Mouse (Mus musculus) neutrophil, adult 83 days (primary cell): ENCODE measurements around the gene 2200002D01Rik. TPM values are rescaled to one million over a fixed set of nuclear protein-coding genes. Genes with fewer than 3 reads are reported as not detected.

ENCODE experiments used
- total RNA-seq, 2 experiments: library from RNA; stranded (reverse); gene quantifications; one replicate each; pipeline ENCODE4 v1.2.4; 2023

Gene 2200002D01Rik
- total RNA-seq, result under 1 TPM in 1 of 2 experiments, not detected in 1; 0.59 TPM

GRCm38 (mm10) chr7:29248261-29248841 is at the start of gene 2200002D01Rik:
2200002D01Rik (minus strand) TSS chr7:29248466.

GRCm38 (mm10) chr7:29288942-29289638 is 40.8 kb upstream of the 2200002D01Rik start, which contains the start of gene Ppp1r14a:
Ppp1r14a (plus strand) TSS chr7:29289308.

GRCm38 (mm10) chr7:29281201-29282073 is 33.2 kb upstream of the 2200002D01Rik start, which contains the start of gene Spint2:
Spint2 (minus strand) TSS chr7:29281912.

GRCm38 (mm10) chr7:29238019-29238967 is 10.0 kb downstream of the 2200002D01Rik start, which contains the start of gene Yif1b:
Yif1b (plus strand) TSS chr7:29238329.

GRCm38 (mm10) chr7:29232247-29233013 is 15.8 kb downstream of the 2200002D01Rik start, which contains the start of gene Kcnk6:
Kcnk6 (minus strand) TSS chr7:29232515.

GRCm38 (mm10) chr7:29213675-29214082 is 34.6 kb downstream of the 2200002D01Rik start, which contains the start of gene Catsperg1:
Catsperg1 (minus strand) TSS chr7:29214035.

Other genes starting within 250 kb of the 2200002D01Rik start
- gene Ryr1, start 123.3 kb downstream of the 2200002D01Rik start, total RNA-seq, result under 1 TPM; 0.18 to 0.20 TPM
- 100 to 1,000 TPM; 271 to 292 TPM for gene Rasgrp4, start 113.6 kb downstream of the 2200002D01Rik start, total RNA-seq
- gene Fam98c, start 92.2 kb downstream of the 2200002D01Rik start, total RNA-seq, result 10 to 100 TPM; 14.4 to 18.2 TPM
- under 1 TPM; 0.24 to 0.82 TPM for gene Ggn, start 78.3 kb downstream of the 2200002D01Rik start, total RNA-seq
- 1 to 10 TPM; 2.4 to 3.0 TPM for gene Spred3, start 78.1 kb downstream of the 2200002D01Rik start, total RNA-seq
- 100 to 1,000 TPM; 165 to 168 TPM for gene Psmd8, start 67.8 kb downstream of the 2200002D01Rik start, total RNA-seq
- 1 to 10 TPM; 1.3 to 2.2 TPM for gene Catsperg1, start 34.4 kb downstream of the 2200002D01Rik start, total RNA-seq
- 1 to 10 TPM; 6.3 to 8.5 TPM for gene Kcnk6, start 16.0 kb downstream of the 2200002D01Rik start, total RNA-seq
- gene Yif1b, start 10.1 kb downstream of the 2200002D01Rik start, total RNA-seq, result 10 to 100 TPM; 20.9 to 21.0 TPM
- 10 to 100 TPM; 22.0 to 24.0 TPM for gene Spint2, start 33.4 kb upstream of the 2200002D01Rik start, total RNA-seq
- gene Ppp1r14a, start 40.8 kb upstream of the 2200002D01Rik start, total RNA-seq, result not detected
- not detected for gene Dpf1, start 55.5 kb upstream of the 2200002D01Rik start, total RNA-seq